Mouse (Mus musculus): ENCODE measurements around the gene Kit.

DNA sequence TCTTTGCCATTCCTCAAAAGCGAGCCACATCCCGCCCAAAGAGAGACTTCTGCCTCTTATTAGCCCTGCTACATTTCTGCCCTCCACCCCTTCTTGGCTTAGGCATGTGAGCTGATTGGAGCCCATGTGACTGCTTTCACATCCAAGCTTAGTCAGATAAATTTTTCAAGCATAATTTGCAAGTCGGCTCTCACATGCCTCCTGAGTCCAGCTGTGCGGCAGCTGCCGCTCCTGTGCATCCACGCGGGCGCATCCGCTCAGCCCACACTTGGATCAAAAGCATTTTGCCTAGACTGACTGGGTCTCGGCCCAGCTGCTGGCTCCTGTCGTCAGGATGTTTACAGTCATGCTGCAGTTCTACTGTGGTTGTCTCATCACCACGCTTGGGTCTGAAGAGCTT is 126.9 kb downstream of the Kit start:
- TF ChIP-seq CTCF (IDR thresholded peaks at IDR 0.05; ENCODE audit: borderline replicate concordance, control insufficient read depth, extremely low read depth, insufficient read depth, low read length, poor library complexity) (no peak), POLR2A (IDR thresholded peaks at IDR 0.05; ENCODE audit: control insufficient read depth, extremely low read depth, insufficient read depth, low read length, poor library complexity) (no peak)

Data from thymus, adult 2 months (tissue).